Mouse (Mus musculus) intestine, embryonic 16.5 days (tissue): ENCODE measurements around the gene Trim27. TPM values are rescaled to one million over a fixed set of nuclear protein-coding genes. Genes with fewer than 3 reads are reported as not detected.

Experiments
- ATAC-seq: fragments of 200-750 bp; cut with Nextera tagmentation; 2 replicates; pipeline ENCODE4 v1.8.0; 2017; ENCODE audit warnings: moderate TSS enrichment, moderate library complexity
- H3K27ac ChIP-seq: fragments of 300-500 bp; sonication (generic); 2 replicates; pipeline ENCODE4 v1.5.1; 2014; ENCODE audit warnings: mild to moderate bottlenecking, low read length
- H3K27me3 ChIP-seq: fragments of 300-500 bp; sonication (generic); replicated peaks from 2 replicates; pipeline ENCODE4 v1.6.1; 2014; ENCODE audit warnings: low read length, control low read depth, mixed read lengths; ENCODE audit not compliant: control insufficient read depth, insufficient read depth
- H3K36me3 ChIP-seq: fragments of 300-500 bp; sonication (generic); 2 replicates; pipeline ENCODE4 v1.6.1; 2014; ENCODE audit warnings: low read length, control low read depth; ENCODE audit not compliant: control insufficient read depth, insufficient read depth
- H3K4me1 ChIP-seq: fragments of 300-500 bp; sonication (generic); 2 replicates; pipeline ENCODE4 v1.6.1; 2014; ENCODE audit warnings: low read length, control low read depth, mixed read lengths; ENCODE audit not compliant: control insufficient read depth, insufficient read depth
- H3K4me2 ChIP-seq: fragments of 300-500 bp; sonication (generic); 2 replicates; pipeline ENCODE4 v1.6.1; 2014; ENCODE audit warnings: low read depth, low read length, control low read depth
- H3K4me3 ChIP-seq: fragments of 300-500 bp; sonication (generic); 2 replicates; pipeline ENCODE4 v1.5.1; 2014; ENCODE audit warnings: mild to moderate bottlenecking, low read length
- H3K9ac ChIP-seq: fragments of 300-500 bp; sonication (generic); 2 replicates; pipeline ENCODE4 v1.6.1; 2014; ENCODE audit warnings: low read depth, low read length
- H3K9me3 ChIP-seq: fragments of 300-500 bp; sonication (generic); 2 replicates; pipeline ENCODE4 v1.6.1; 2016; ENCODE audit warnings: low read length, control low read depth; ENCODE audit not compliant: control insufficient read depth
- WGBS: fragments of 180-500 bp; shearing (Covaris S2); extraction: QIAGEN DNeasy Blood & Tissue Kit; methylation state at CpG from one replicate; pipeline ENCODE4 v1.1.7; 2014; 5-methylcytosine and 5-hydroxymethylcytosine counted together
- polyA plus RNA-seq: library from polyadenylated mRNA; unstranded; fragments of >200 nt; fragmentation: Nextera tagmentation; extraction: Ambion mirVana; gene quantifications from 2 replicates; pipeline ENCODE4 v1.2.1, GENCODE M21; 2015

Gene Trim27
- polyA plus RNA-seq, result 119 and 122 TPM in 2 replicates

- Histone ChIP-seq H3K9me3 (no peaks in the 10 kb centered on the region), H3K4me3 (peak within 1 kb of the TSS; percentile 100), H3K27ac (peak within 1 kb of the TSS; percentile 98), H3K9ac (peak within 1 kb of the TSS; percentile 97), H3K4me1 (peaks cover 32% of the 10 kb centered on the region), H3K36me3 (peaks cover 7% of the 10 kb centered on the region; the same call in 1 of the 2 replicates), H3K4me2 (peak within 1 kb of the TSS; percentile 88), H3K27me3 (no peaks in the 10 kb centered on the region)
- ATAC-seq, result peak; percentile 47
- 0% methylated on average over 15 of the region's 15 CpGs for WGBS
These were observed at the start of gene Trim27 for GRCm38 (mm10) chr13:21179367-21179723. Trim27 (plus strand) TSS chr13:21179445.

GRCm38 (mm10) chr13:21142421-21142820, 36.8 kb upstream of the Trim27 start:
- Histone ChIP-seq H3K27me3 (no peaks in the 10 kb centered on the region), H3K27ac (no peak overlapping the region), H3K4me2 (no peak overlapping the region), H3K4me1 (no peaks in the 10 kb centered on the region), H3K9ac (no peak overlapping the region), H3K9me3 (no peaks in the 10 kb centered on the region), H3K4me3 (no peak overlapping the region), H3K36me3 (no peaks in the 10 kb centered on the region)
- 39% methylated on average over 8 of the region's 8 CpGs for whole genome bisulfite sequencing
- no peak for ATAC-seq

GRCm38 (mm10) chr13:21145767-21146166, 33.5 kb upstream of the Trim27 start, which contains the start of gene Olfr1368:
Olfr1368 (minus strand) TSS chr13:21145867.
- H3K36me3 ChIP-seq, result no peaks in the 10 kb centered on the region
- H3K27ac ChIP-seq, result no peak within 1 kb of the TSS
- no peak within 1 kb of the TSS for H3K9ac ChIP-seq
- H3K4me2 ChIP-seq, result no peak within 1 kb of the TSS
- no peak within 1 kb of the TSS for H3K4me3 ChIP-seq
- no peaks in the 10 kb centered on the region for H3K27me3 ChIP-seq
- no peaks in the 10 kb centered on the region for H3K9me3 ChIP-seq
- no peaks in the 10 kb centered on the region for H3K4me1 ChIP-seq
- no peak for ATAC-seq
- WGBS, result 73% methylated on average over 4 of the region's 4 CpGs

GRCm38 (mm10) chr13:21155888-21156287, 23.4 kb upstream of the Trim27 start:
- Histone ChIP-seq H3K9me3 (no peaks in the 10 kb centered on the region), H3K36me3 (no peaks in the 10 kb centered on the region), H3K27ac (no peak overlapping the region), H3K4me3 (no peak overlapping the region), H3K4me1 (no peaks in the 10 kb centered on the region), H3K4me2 (no peak overlapping the region), H3K9ac (no peak overlapping the region), H3K27me3 (no peaks in the 10 kb centered on the region)
- WGBS, result 85% methylated on average over 5 of the region's 5 CpGs
- no peak for ATAC-seq

GRCm38 (mm10) chr13:21158071-21158470, 21.2 kb upstream of the Trim27 start:
- Histone ChIP-seq H3K4me2 (peak overlapping the region; percentile 89), H3K27me3 (no peaks in the 10 kb centered on the region), H3K27ac (no peak overlapping the region), H3K9me3 (no peaks in the 10 kb centered on the region), H3K9ac (no peak overlapping the region), H3K4me1 (peaks cover 2% of the 10 kb centered on the region; the same call in 1 of the 2 replicates), H3K36me3 (no peaks in the 10 kb centered on the region), H3K4me3 (peak overlapping the region; percentile 60; the same call in 1 of the 2 replicates)
- 12% methylated on average over 9 of the region's 9 CpGs for WGBS
- no peak for ATAC-seq

DNA sequence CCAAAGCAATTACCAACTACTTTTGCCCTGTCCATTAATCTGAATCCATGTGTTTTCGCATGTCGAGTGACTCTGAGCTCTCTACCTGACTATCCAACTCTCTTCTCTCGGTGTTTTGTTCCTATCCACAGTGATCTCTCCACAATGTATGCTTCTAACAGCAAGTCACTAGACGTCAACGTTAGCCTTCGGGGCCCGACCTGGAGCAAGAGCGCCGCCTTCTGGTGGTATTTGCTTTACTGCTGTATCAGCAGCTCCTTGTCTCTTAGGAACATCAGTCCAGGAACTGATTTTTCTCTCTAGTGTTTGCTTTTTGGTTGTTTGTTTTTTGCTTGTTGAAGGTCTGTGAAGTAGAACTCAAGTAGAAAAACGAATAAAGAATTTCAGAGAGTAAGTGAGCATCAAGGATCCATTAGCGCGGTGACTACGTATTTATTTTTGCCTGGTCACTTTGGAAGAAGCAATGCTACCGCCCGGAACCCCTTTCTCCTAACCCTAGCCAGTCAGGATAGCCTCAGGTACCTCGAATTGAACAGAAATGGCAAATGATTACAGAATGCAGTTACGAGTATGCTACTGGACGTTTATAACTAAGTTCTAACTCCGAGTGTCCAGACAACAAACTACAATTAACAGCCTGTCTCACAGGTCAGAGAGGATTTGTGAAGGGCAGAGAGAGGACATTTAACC, 20.3 kb upstream of the Trim27 start:
- Histone ChIP-seq H3K27ac (no peak overlapping the region), H3K36me3 (no peaks in the 10 kb centered on the region), H3K9ac (peak overlapping the region; percentile 60), H3K27me3 (no peaks in the 10 kb centered on the region), H3K9me3 (no peaks in the 10 kb centered on the region), H3K4me3 (peak overlapping the region; percentile 60), H3K4me2 (peak overlapping the region; percentile 89), H3K4me1 (peaks cover 2% of the 10 kb centered on the region; the same call in 1 of the 2 replicates)
- WGBS, result under 1% methylated on average over 19 of the region's 19 CpGs
- peak; percentile 68 for ATAC-seq

GRCm38 (mm10) chr13:21159475-21159819, 19.8 kb upstream of the Trim27 start:
- Histone ChIP-seq H3K9ac (peak overlapping the region; percentile 60), H3K4me3 (peak overlapping the region; percentile 60), H3K4me1 (peaks cover 2% of the 10 kb centered on the region; the same call in 1 of the 2 replicates), H3K27ac (no peak overlapping the region), H3K36me3 (no peaks in the 10 kb centered on the region), H3K9me3 (no peaks in the 10 kb centered on the region), H3K27me3 (no peaks in the 10 kb centered on the region), H3K4me2 (peak overlapping the region; percentile 89)
- under 1% methylated on average over 15 of the region's 15 CpGs for WGBS
- peak; percentile 19; the same call in 1 of the 2 replicates for ATAC-seq

DNA sequence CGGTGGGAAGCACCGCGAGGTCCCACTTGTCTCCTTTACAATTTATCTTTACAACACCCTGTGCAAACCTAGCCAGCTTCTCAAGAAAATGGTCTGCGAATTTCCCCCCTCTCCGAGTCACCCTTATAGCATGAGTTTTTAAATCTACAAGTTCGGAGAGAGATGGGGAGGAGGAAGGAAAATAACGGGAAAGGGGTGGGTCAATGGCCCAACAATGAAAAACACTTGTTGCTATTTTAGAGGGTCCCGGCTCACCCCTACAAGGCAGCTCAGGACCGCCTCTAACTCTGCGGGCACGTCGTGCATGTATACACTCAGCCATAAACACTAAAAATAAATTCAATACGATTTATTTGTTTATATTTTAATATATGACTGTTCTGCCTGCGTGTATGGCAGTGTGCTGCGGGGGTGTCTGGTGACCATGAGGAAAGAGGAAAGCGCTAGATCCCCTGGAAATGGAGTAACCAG, 19.2 kb upstream of the Trim27 start:
- Histone ChIP-seq H3K4me2 (peak overlapping the region; percentile 89), H3K27ac (no peak overlapping the region), H3K36me3 (no peaks in the 10 kb centered on the region), H3K9me3 (no peaks in the 10 kb centered on the region), H3K9ac (peak overlapping the region; percentile 60), H3K4me1 (peaks cover 2% of the 10 kb centered on the region; the same call in 1 of the 2 replicates), H3K27me3 (no peaks in the 10 kb centered on the region), H3K4me3 (peak overlapping the region; percentile 60)
- ATAC-seq, result peak; percentile 10; the same call in 1 of the 2 replicates
- under 1% methylated on average over 16 of the region's 16 CpGs for WGBS

- no peaks in the 10 kb centered on the region for H3K9me3 ChIP-seq
- no peaks in the 10 kb centered on the region for H3K27me3 ChIP-seq
- H3K4me3 ChIP-seq, result peak overlapping the region; percentile 60
- no peaks in the 10 kb centered on the region for H3K36me3 ChIP-seq
- under 1% methylated on average over 32 of the region's 32 CpGs for WGBS
- peak overlapping the region; percentile 89 for H3K4me2 ChIP-seq
- peak overlapping the region; percentile 23; the same call in 1 of the 2 replicates for H3K9ac ChIP-seq
- no peak overlapping the region for H3K27ac ChIP-seq
- peaks cover 2% of the 10 kb centered on the region; the same call in 1 of the 2 replicates for H3K4me1 ChIP-seq
- ATAC-seq, result peak; percentile 84
These were observed 18.3 kb upstream of the Trim27 start for GRCm38 (mm10) chr13:21160657-21161590.
